Mouse (Mus musculus): ENCODE measurements at regions not wholly inside any gene's neighbourhood (a gene's known extent, or its start where the extent isn't known, plus 50 kb on each side); places are given as distances from the start of the nearest gene placed in this dataset.

- DNase-seq (ENCODE audit: low spot score): no peak
Measured at GRCm38 (mm10) chr2:48407876-48408275, 406.0 kb upstream of the Acvr2a start.

- DNase-seq (ENCODE audit: low spot score): no peak
Measured at GRCm38 (mm10) chr2:48409876-48410275, 404.0 kb upstream of the Acvr2a start.

GRCm38 (mm10) chr2:48411392-48411791 lies 402.5 kb upstream of the Acvr2a start:
- DNase-seq (ENCODE audit: low spot score): no peak

GRCm38 (mm10) chr2:48412683-48413440 lies 401.0 kb upstream of the Acvr2a start:
- no peak for DNase-seq (ENCODE audit: low spot score)

GRCm38 (mm10) chr2:48414596-48415481 lies 399.1 kb upstream of the Acvr2a start:
- DNase-seq (ENCODE audit: low spot score): no peak

- no peak for DNase-seq (ENCODE audit: low spot score)
Measured at GRCm38 (mm10) chr2:48416207-48416750, 397.6 kb upstream of the Acvr2a start.

GRCm38 (mm10) chr2:48417000-48417596 lies 396.8 kb upstream of the Acvr2a start:
- DNase-seq (ENCODE audit: low spot score): no peak

- DNase-seq (ENCODE audit: low spot score): no peak
Measured at GRCm38 (mm10) chr2:48420791-48421190, 393.1 kb upstream of the Acvr2a start.

GRCm38 (mm10) chr2:48423861-48424442 lies 390.0 kb upstream of the Acvr2a start:
- no peak for DNase-seq (ENCODE audit: low spot score)

GRCm38 (mm10) chr2:48424562-48424961 lies 389.3 kb upstream of the Acvr2a start:
- no peak for DNase-seq (ENCODE audit: low spot score)

- peak; percentile 35 for DNase-seq (ENCODE audit: low spot score)
Measured at GRCm38 (mm10) chr2:48425200-48426090, 388.5 kb upstream of the Acvr2a start.

GRCm38 (mm10) chr2:48432545-48432944 lies 381.4 kb upstream of the Acvr2a start:
- DNase-seq (ENCODE audit: low spot score): no peak

- DNase-seq (ENCODE audit: low spot score): peak; percentile 80
Measured at GRCm38 (mm10) chr2:48441296-48441990, 372.5 kb upstream of the Acvr2a start.

- peak; percentile 28 for DNase-seq (ENCODE audit: low spot score)
Measured at GRCm38 (mm10) chr2:48441991-48442544, 371.8 kb upstream of the Acvr2a start.

- DNase-seq (ENCODE audit: low spot score): no peak
Measured at GRCm38 (mm10) chr2:48445898-48446604, 367.9 kb upstream of the Acvr2a start.

- DNase-seq (ENCODE audit: low spot score): no peak
Measured at GRCm38 (mm10) chr2:48446617-48447016, 367.3 kb upstream of the Acvr2a start.

- DNase-seq (ENCODE audit: low spot score): no peak
Measured at GRCm38 (mm10) chr2:48449165-48449842, 364.6 kb upstream of the Acvr2a start.

Data from yolk sac, embryonic 10.5 days (tissue).